Comparison of ENCODE assay signal across 10 mouse cellular contexts in the genomic region with DNA sequence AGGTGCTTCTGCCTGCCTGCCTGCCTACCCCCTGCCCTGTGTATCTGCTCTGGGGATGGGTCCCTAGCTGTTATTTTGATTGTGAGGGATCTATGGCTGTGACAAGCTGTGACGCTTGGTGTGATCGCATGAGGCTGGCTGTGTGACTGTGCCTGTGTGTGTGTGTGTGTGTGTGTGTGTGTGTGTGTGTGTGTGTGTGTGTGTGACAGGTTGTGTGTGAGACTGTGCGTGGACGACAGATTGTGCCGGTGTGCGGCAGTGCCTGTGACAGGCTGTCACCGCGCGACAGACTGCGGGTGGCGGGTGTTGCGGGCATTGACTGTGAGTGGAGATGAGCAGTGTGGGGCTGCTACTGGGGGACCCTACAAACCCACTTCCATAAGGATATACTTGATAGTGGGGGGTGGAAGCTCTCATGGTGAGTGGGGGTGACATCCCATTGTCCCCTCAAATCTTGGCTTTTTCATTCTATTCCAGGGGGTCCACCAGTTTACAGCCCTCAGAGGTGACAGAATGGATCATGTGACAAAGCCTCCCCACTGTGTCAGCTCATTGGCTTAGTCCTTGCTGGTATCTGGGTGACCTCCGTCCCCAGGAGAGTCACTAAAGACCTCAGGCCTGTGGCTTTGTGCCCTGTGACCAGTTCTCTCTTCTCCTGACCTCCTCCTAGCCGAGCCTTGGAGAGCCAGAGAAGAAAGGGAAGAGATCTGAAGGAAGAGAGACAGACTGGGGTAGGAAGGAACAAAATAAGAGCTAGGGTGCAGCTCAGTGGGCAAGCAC. TPM values are rescaled to one million over a fixed set of nuclear protein-coding genes. Genes with fewer than 3 reads are reported as not detected.
DNase-seq lines count a peak whose midpoint lies in the region; ATAC-seq and TF ChIP-seq lines count a peak whose summit lies in the region.
"Had no signal": no experiment of that assay in that cellular context is flagged by ENCODE, and none has a peak within 500 bp of the region (broad histone marks: within the 10 kb centered on the region; RNA-seq: fewer than 3 reads in every experiment).

No protein-coding gene starts in this region.

- H3K9me3 ChIP-seq in hindbrain, postnatal 0 days (ENCODE audit: low read length), result no peaks in the 10 kb centered on the region
- no peaks in the 10 kb centered on the region for H3K9me3 ChIP-seq in hindbrain, embryonic 16.5 days (ENCODE audit: control insufficient read depth, low read length)
- H3K9me3 ChIP-seq: heart, embryonic 15.5 days had no signal

- peak overlapping the region; percentile 70; the same call in 1 of the 2 replicates for H3K27ac ChIP-seq in hindbrain, postnatal 0 days
- no peak overlapping the region for H3K27ac ChIP-seq in hindbrain, embryonic 16.5 days (ENCODE audit: low read depth, low read length)
- 0 out of 2 replicates have a peak overlapping the region, but pooled peaks have one; percentile 16 for H3K27ac ChIP-seq in olfactory bulb, adult 2 months (ENCODE audit: insufficient read depth, low read depth, low read length)

- peaks cover 3% of the 10 kb centered on the region for H3K27me3 ChIP-seq in hindbrain, postnatal 0 days (ENCODE audit: insufficient read depth, low read length)
- peaks cover 32% of the 10 kb centered on the region for H3K27me3 ChIP-seq in hindbrain, embryonic 16.5 days (replicated peaks; ENCODE audit: control insufficient read depth, insufficient read depth, low read length)

- TF ChIP-seq CTCF in hindbrain, postnatal 0 days (IDR thresholded peaks at IDR 0.05; ENCODE audit: low read depth), result no peak
- TF ChIP-seq CTCF in olfactory bulb, adult 2 months (IDR thresholded peaks at IDR 0.05; ENCODE audit: insufficient read depth, low read depth, low read length), result no peak

- no peak overlapping the region for H3K4me3 ChIP-seq in hindbrain, postnatal 0 days (ENCODE audit: low read length)
- no peak overlapping the region for H3K4me3 ChIP-seq in hindbrain, embryonic 16.5 days (ENCODE audit: low read length)
- no peak overlapping the region for H3K4me3 ChIP-seq in olfactory bulb, adult 2 months (ENCODE audit: insufficient read depth, low read depth, low read length)
- H3K4me3 ChIP-seq: heart, embryonic 15.5 days had no signal

- no peak overlapping the region for H3K9ac ChIP-seq in hindbrain, postnatal 0 days (replicated peaks; ENCODE audit: low read length)
- H3K9ac ChIP-seq in hindbrain, embryonic 16.5 days (ENCODE audit: low read depth, low read length), result no peak overlapping the region; the same call in 1 of the 2 replicates
- H3K9ac ChIP-seq: heart, embryonic 15.5 days had no signal

- no peak for DNase-seq in hindbrain, postnatal 0 days (ENCODE audit: low spot score)
- peak; percentile 78 to 87 for DNase-seq in right cerebral cortex, postnatal 10 days (ENCODE audit: low spot score in 2 of 2)
- DNase-seq in right cerebral cortex, postnatal 36 days (ENCODE audit: low spot score in 2 of 2), result no peak
- peak; percentile 79 to 83 for DNase-seq in cerebellum, postnatal 14 days
- DNase-seq: kidney, adult 11 months; right cerebral cortex, adult 18-20 months had no signal

- 31% methylated on average over 14 of the region's 14 CpGs for WGBS in hindbrain, postnatal 0 days
- 16% methylated on average over 14 of the region's 14 CpGs for WGBS in hindbrain, embryonic 16.5 days
- 79% methylated on average over 14 of the region's 14 CpGs for WGBS in olfactory bulb, adult 2 months

- no peaks in the 10 kb centered on the region for H3K36me3 ChIP-seq in hindbrain, postnatal 0 days (ENCODE audit: insufficient read depth, low read length)
- no peaks in the 10 kb centered on the region for H3K36me3 ChIP-seq in hindbrain, embryonic 16.5 days (ENCODE audit: control insufficient read depth, insufficient read depth, low read length)
- H3K36me3 ChIP-seq: heart, embryonic 15.5 days had no signal

- no peak for TF ChIP-seq POLR2A in olfactory bulb, adult 2 months (IDR thresholded peaks at IDR 0.05; ENCODE audit: insufficient read depth, low read depth, low read length)

- no peak for ATAC-seq in hindbrain, postnatal 0 days
- no peak for ATAC-seq in hindbrain, embryonic 16.5 days
- ATAC-seq in inflammation-experienced regulatory T-cells, adult 6 months, result no peak

- peaks cover 47% of the 10 kb centered on the region for H3K4me1 ChIP-seq in hindbrain, postnatal 0 days (ENCODE audit: insufficient read depth, low read length)
- peaks cover 61% of the 10 kb centered on the region for H3K4me1 ChIP-seq in hindbrain, embryonic 16.5 days (ENCODE audit: control insufficient read depth, insufficient read depth, low read depth, low read length)
- H3K4me1 ChIP-seq in olfactory bulb, adult 2 months (ENCODE audit: control insufficient read depth, insufficient read depth, low read length), result peaks cover 50% of the 10 kb centered on the region

- H3K4me2 ChIP-seq in hindbrain, postnatal 0 days (ENCODE audit: low read depth, low read length), result no peak overlapping the region
- no peak overlapping the region for H3K4me2 ChIP-seq in hindbrain, embryonic 16.5 days (ENCODE audit: low read length)

RNA-seq across cellular contexts. Expression of a gene that starts 12.4 kb away (rescaled TPM):
- total RNA-seq in hindbrain, postnatal 0 days (2014; rRNA removed), result 90.4 and 92.5 TPM in 2 replicates
- 123 and 126 TPM in 2 replicates for polyA plus RNA-seq in hindbrain, postnatal 0 days (2015; fragmentation: Nextera tagmentation; extraction: Ambion mirVana)
- polyA plus RNA-seq in hindbrain, embryonic 16.5 days (2015; fragmentation: Nextera tagmentation; extraction: Ambion mirVana), result 94.3 and 109 TPM in 2 replicates
- not detected in 2 replicates for polyA plus RNA-seq in olfactory bulb, adult 2 months (2012; ENCODE audit: insufficient read depth, insufficient read length, low replicate concordance, missing spikeins)
- polyA plus RNA-seq in inflammation-experienced regulatory T-cells, adult 6 months (2017; shearing (Covaris generic)), result 1 to 10 TPM in 2 of 3 experiments, under 1 TPM in 1; 0.92 to 6.3 (median 3.1) TPM

RNA-seq across cellular contexts. Expression of a gene that starts 34.9 kb away (rescaled TPM):
- total RNA-seq in hindbrain, postnatal 0 days (2014; rRNA removed), result 6.6 and 7.2 TPM in 2 replicates
- polyA plus RNA-seq in hindbrain, postnatal 0 days (2015; fragmentation: Nextera tagmentation; extraction: Ambion mirVana), result 12.3 and 12.5 TPM in 2 replicates
- 15.4 and 17.1 TPM in 2 replicates for polyA plus RNA-seq in hindbrain, embryonic 16.5 days (2015; fragmentation: Nextera tagmentation; extraction: Ambion mirVana)
- polyA plus RNA-seq in olfactory bulb, adult 2 months (2012; ENCODE audit: insufficient read depth, insufficient read length, low replicate concordance, missing spikeins), result not detected in 2 replicates
- polyA plus RNA-seq in inflammation-experienced regulatory T-cells, adult 6 months (2017; shearing (Covaris generic)), result 1 to 10 TPM; 4.7 to 5.6 (median 5.4) TPM

RNA-seq across cellular contexts. Expression of a gene that starts 43.6 kb away (rescaled TPM):
- total RNA-seq in hindbrain, postnatal 0 days (2014; rRNA removed), result 33.0 and 34.1 TPM in 2 replicates
- 43.4 and 45.3 TPM in 2 replicates for polyA plus RNA-seq in hindbrain, postnatal 0 days (2015; fragmentation: Nextera tagmentation; extraction: Ambion mirVana)
- polyA plus RNA-seq in hindbrain, embryonic 16.5 days (2015; fragmentation: Nextera tagmentation; extraction: Ambion mirVana), result 40.6 and 40.7 TPM in 2 replicates
- not detected in 2 replicates for polyA plus RNA-seq in olfactory bulb, adult 2 months (2012; ENCODE audit: insufficient read depth, insufficient read length, low replicate concordance, missing spikeins)
- 10 to 100 TPM; 14.6 to 16.7 (median 16.1) TPM for polyA plus RNA-seq in inflammation-experienced regulatory T-cells, adult 6 months (2017; shearing (Covaris generic))

RNA-seq across cellular contexts. Expression of a gene that starts 52.8 kb away (rescaled TPM):
- 62.5 and 68.1 TPM in 2 replicates for total RNA-seq in hindbrain, postnatal 0 days (2014; rRNA removed)
- polyA plus RNA-seq in hindbrain, postnatal 0 days (2015; fragmentation: Nextera tagmentation; extraction: Ambion mirVana), result 90.6 and 98.0 TPM in 2 replicates
- 78.2 and 95.4 TPM in 2 replicates for polyA plus RNA-seq in hindbrain, embryonic 16.5 days (2015; fragmentation: Nextera tagmentation; extraction: Ambion mirVana)
- polyA plus RNA-seq in olfactory bulb, adult 2 months (2012; ENCODE audit: insufficient read depth, insufficient read length, low replicate concordance, missing spikeins), result not detected in 2 replicates
- polyA plus RNA-seq in inflammation-experienced regulatory T-cells, adult 6 months (2017; shearing (Covaris generic)), result 100 to 1,000 TPM; 128 to 152 (median 145) TPM

RNA-seq across cellular contexts. Expression of a gene that starts 59.0 kb away (rescaled TPM):
- total RNA-seq in hindbrain, postnatal 0 days (2014; rRNA removed), result 350 and 359 TPM in 2 replicates
- polyA plus RNA-seq in hindbrain, postnatal 0 days (2015; fragmentation: Nextera tagmentation; extraction: Ambion mirVana), result 418 and 457 TPM in 2 replicates
- 743 and 792 TPM in 2 replicates for polyA plus RNA-seq in hindbrain, embryonic 16.5 days (2015; fragmentation: Nextera tagmentation; extraction: Ambion mirVana)
- 225 TPM in 1 of 2 replicates, not detected in the other for polyA plus RNA-seq in olfactory bulb, adult 2 months (2012; ENCODE audit: insufficient read depth, insufficient read length, low replicate concordance, missing spikeins)
- 100 to 1,000 TPM; 278 to 341 (median 290) TPM for polyA plus RNA-seq in inflammation-experienced regulatory T-cells, adult 6 months (2017; shearing (Covaris generic))

Comparison
In these comparisons a context has a peak if more than half of its experiments do, and no peak if none do; other contexts are left out.
1. DNase-seq: peak in right cerebral cortex, postnatal 10 days (2 of 2) and cerebellum, postnatal 14 days (2 of 2); none in hindbrain, postnatal 0 days (single experiment) and right cerebral cortex, postnatal 36 days (0 of 2).
2. RNA of a gene that starts 43.6 kb away (polyA plus RNA-seq): 43.4 to 45.3 TPM in hindbrain, postnatal 0 days, 40.6 to 40.7 TPM in hindbrain, embryonic 16.5 days and 14.6 to 16.7 TPM in inflammation-experienced regulatory T-cells, adult 6 months; not detected in olfactory bulb, adult 2 months; every median in the first group is over 10 times any median in the second.